Mouse (Mus musculus): ENCODE data around the gene Opcml.

The Opcml gene

DNA sequence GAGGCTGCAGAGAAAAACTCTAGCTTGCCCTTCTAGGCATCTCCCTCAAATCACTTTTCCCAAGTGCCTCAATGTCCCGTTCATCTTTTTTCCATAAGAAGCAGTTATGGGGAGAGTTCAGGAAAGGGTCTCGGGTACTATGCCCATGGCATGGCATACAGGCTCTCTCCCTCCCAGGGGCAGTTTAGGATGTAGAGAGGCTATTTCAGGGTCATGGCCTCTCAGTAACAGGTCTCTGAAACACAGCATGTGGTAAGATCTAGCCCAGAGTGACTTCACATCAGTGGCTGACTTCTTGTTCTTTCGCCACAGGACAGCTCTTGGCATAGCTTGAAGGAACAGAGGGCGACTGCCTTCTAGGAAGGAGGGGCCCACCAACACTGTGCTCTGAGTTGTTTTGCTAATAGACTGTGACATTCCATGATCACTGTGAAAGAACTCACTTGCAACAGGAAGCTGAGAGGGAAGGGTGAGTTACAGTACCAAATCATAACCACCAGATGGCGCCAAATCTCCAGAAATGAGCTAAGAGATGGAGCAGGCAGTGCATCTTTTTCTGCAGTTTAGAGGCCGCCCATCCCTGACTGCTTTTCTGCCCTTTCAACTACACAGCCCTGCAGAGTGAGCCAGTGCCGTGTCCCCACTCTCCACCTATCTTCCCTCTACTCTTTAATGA, 470.6 kb downstream of the Opcml start:
- peak; percentile 27 to 43 for DNase-seq

- DNase-seq, result no peak
Measured at GRCm38 (mm10) chr9:28262021-28262420, 471.4 kb downstream of the Opcml start.

DNA sequence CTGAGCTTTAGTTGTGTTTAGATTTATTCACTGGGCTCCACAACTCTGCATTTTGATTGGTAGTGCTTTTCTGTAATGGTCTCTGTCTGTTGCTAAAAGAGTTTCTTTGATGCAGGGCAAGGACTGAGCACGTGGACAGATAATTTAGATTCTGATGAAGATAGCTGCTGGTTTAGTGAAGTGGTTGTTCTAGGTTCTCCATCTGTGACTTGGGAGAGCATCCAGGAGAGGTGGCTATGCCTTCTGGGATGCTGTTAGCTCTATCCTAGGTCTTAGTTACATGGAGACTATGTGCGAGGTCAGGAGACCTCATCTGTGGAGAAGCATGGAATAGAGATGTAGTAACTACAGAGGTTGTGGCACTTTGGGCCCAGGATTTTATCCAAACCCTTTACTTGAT, 472.3 kb downstream of the Opcml start:
- no peak for DNase-seq

DNA sequence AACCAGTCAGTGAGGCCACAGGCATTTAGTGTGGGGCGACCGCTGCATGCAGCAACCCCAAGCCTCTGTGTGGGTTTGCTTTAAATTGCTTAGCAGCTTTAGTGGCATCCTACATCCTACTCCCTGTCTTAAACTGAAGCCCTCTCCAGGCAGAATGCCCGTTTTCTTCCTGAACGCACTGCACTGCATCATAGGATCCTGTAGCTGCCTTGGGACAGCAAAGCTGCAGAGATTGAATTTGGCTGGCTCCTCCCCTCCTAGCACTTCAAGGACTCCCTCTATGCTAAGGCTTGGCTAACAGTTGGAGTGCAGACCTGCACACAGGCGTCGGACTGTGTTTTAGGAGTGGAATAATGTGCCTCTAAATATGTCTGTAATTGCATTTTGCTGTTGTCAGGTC, 474.2 kb downstream of the Opcml start:
- DNase-seq, result no peak

DNA sequence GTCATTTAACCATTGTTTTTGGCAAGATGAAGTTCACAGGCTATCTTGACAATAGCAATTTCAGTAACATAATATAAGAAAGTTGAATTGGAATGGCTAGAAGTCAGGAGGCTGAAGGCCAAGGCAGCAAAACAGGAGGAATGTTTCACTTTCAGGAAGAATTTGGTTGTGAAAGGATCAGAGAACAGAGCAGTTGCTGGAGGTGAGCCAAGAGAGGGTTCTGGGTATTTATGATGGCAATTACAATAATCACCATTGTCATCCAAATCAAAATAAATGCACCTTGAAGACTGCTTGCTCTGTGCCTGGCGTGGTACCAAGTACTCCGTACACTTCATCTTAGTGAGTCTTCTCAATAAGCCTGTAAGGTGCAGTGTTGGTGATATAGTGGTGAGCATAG, 483.2 kb downstream of the Opcml start:
- no peak for DNase-seq

DNA sequence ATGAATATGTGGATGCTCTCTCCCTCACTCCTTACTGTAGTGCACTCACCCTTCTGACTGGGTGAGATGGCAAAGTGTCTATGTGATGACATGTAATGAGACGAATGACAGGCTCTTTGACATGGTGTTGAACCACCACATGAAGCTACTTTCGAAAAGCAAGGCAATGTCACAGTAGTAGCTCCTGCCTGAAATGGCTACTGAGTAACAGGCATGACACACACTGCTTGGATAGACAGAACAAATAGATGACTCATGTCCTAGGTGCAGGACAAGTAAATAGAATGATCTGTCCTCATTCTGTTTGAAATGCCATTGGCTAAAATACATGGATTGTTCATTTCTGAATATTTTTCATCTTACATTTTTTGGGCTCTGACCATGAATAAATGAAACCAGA, 488.0 kb downstream of the Opcml start:
- no peak for DNase-seq

DNA sequence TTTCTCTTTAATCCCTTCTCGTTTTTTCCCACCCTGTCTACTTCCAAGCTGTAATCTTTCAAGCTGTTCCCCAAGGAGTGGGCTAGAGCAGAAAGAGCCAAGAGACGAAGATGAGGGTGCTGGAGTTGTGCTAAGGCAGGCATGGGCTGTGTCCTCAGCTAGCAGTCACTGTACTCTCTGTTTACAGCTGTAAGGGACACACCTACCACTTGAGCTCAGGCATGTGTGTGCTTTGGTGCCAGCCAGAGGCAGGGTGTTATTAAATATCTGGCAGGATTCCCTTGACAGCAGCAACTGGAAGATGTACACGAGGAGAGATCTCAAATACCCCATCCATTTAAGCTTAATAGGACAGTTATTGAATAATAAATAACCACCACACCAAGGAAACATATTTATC, 490.4 kb downstream of the Opcml start:
- DNase-seq, result peak in 1 of 2 experiments; percentile 23

DNA sequence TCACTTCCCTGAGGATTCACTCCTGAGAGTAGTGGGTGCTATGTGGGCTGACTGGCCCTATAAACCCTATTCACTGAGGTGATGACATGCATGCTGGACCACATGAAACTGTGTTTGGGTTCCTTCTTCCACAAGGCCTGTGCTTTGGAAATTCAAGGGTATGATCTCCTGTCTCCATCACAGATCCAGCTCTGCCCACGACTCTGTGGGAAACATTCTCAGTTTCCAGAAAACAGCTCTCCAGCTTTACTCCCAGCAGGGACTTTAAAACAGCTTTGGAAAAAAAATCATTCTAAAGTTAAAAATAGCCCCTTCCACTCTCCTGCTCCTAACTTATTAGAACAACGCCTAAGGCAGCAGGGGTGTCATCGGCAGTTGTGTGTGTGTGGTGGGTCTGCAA, 491.0 kb downstream of the Opcml start:
- DNase-seq, result no peak

DNA sequence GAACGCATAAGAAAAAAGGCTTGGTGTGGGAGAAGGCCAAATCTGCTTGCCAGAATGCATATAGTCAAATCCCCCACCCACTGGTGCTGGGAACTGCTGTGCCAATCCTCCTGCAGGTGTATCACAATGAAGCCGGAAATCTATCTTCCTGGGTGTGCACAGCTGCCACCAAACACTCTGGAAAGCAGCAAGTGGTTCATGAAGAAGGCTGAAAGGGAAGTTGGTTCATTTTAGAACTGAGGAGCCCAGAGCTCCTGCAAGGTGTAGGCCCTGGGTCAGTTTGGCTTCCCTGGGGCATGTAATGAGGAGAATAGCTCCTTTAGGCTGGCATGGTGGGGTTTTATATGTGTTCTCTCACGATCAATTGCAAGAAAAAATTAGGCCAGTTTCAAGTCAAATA, 494.4 kb downstream of the Opcml start:
- no peak for DNase-seq

DNA sequence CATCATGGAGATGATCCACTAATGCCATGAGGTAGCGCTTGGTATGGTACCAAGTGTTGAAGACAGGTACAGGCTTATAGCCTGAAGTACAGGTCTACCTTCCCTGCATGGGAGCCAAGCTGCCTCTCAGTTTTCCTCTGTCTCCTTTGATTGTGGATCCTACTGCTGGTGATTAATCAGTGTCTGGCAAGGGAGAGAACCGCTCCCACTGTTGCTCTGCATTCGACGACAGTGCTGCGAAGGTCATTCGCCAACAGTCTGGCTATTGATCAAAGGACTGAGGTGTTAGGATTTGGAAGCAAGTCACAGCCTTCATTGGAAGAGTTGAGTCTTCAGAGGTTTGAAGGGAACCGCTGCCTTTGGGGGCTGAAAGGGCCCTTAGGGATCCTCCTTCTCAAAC, 495.8 kb downstream of the Opcml start:
- DNase-seq, result no peak

DNA sequence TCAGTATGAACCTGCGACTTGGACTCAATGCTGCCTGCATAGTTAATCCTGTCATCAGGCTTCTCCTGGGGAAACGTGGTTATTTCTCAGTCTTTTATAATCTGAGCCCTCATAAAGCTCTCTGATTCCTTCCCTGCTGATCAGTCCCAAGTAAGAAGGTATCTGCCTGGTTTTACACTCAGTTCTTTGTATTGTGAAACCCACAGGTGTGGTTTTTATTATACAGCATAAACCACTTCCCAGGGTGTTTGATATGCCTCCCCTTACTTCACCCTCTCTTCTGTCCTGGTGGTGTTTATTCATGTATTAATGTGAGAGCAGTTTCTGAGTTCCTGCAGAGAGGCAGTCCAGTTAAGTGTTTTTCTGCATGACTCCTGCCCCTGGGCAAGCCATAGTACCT, 496.9 kb downstream of the Opcml start:
- no peak for DNase-seq

GRCm38 (mm10) chr9:28289696-28290330, 499.2 kb downstream of the Opcml start:
- DNase-seq, result peak in 1 of 2 experiments; percentile 16

GRCm38 (mm10) chr9:28303659-28304058, 513.1 kb downstream of the Opcml start:
- DNase-seq, result no peak

- no peak for DNase-seq
Measured at GRCm38 (mm10) chr9:28306364-28307121, 516.0 kb downstream of the Opcml start.

DNA sequence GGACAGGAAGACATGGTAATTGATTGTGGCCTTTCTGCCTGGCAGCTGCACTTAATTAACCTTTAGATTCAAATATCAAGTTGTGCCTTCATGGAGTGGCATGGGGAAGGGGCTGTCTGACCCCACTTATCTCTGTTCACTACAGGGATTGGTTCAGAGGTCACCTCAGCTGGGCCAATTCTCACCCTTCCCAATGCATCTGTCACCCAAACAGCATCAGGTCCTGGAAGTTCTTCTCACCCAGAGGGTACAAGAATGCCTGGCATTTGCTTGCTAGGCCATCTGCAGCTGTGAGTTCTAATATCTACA, 516.5 kb downstream of the Opcml start:
- DNase-seq, result no peak

- DNase-seq, result no peak
Measured at GRCm38 (mm10) chr9:28307481-28308050, 517.0 kb downstream of the Opcml start.

- no peak for DNase-seq
Measured at GRCm38 (mm10) chr9:28317881-28318280, 527.3 kb downstream of the Opcml start.

DNA sequence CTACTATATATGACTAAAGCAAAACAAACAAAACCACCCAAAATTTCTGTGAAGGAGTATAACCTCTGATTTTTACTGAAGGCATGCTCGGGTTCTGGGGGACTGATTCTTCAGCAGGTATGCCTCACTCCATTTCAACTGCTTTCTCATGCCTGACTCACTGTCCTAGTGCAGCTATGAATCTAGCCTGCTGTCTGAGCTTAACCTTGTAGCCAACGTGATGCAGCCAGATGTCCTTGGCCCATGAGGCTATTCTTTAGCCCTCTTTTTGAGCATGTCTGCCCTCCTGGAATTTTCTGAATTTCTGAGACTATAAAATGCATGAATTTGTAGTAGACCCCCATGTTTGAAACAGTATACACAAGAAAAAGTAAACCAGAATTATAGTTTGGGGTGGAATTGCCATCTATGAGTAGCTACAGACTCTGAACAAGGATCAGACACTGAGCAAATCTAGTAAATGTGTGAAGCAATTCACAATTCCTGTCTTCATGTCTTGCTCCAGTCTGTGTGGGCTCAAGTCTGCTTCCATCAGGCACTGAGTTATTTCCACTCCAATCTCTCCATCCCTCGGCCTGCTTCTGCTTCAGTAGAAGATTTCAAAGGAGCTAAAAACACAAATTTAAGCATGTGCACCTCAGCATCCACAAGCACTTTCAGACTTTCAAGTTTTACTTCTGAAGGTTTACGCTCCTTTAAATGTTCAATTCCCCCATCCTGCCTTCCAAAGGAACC, 528.6 kb downstream of the Opcml start:
- DNase-seq, result no peak

- DNase-seq, result no peak
Measured at GRCm38 (mm10) chr9:28319802-28320201, 529.2 kb downstream of the Opcml start.

DNA sequence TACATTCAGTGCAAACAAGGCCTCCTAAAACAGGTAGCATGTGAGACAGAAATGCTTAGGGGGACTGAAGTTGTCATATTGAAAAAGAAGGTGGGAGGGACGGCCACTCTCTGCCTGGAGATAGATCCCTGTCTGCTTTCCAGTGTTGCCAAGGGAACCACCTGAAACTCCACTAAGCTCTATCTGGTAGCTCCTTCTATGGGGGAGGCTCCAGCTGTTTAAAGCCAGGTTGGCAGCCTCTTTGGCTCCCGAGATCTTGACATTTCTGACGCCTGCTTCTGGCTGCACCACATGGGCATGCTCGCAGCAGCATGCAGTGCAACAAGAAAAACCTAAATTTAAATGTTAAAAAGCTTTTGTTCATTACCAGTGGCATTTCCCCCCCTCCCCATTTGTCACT, 537.4 kb downstream of the Opcml start:
- DNase-seq, result no peak

DNA sequence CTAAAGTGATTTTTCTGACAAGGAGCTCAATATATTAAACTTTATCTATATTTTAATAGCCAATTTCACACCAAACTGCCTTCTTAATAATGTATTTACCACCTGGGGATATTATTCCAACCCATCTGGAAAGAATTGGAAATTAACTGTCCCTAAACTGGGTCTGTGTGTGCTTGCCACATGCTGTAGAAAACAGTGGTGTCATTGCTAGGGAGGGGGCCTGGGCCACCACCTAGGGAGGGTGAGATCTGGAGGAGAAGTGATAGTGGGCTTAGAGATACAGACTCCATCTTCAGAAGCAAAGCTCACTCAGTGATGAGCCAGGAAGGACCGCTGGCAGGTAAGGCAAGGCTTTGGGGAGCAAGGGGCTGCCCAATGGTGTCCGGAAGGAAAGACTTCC, 537.9 kb downstream of the Opcml start:
- no peak for DNase-seq

DNA sequence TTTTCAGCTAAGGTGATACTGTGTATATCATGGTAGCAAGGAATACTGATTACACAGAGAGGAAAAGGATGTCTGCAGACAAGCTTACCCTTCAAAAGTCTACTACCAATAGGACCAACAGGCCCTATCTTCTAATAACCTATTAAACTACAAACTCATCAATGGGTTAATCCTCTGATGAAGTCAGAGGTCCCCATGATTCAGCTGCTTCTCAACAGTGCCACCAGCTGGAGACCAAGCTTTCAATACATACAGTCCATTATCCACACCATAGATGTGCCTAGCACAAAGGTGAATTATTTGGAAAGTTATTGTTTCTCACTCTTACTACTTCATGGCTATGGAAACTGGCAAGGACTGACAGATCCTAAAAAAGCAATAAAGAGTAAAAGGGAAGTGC, 538.9 kb downstream of the Opcml start:
- no peak for DNase-seq

DNA sequence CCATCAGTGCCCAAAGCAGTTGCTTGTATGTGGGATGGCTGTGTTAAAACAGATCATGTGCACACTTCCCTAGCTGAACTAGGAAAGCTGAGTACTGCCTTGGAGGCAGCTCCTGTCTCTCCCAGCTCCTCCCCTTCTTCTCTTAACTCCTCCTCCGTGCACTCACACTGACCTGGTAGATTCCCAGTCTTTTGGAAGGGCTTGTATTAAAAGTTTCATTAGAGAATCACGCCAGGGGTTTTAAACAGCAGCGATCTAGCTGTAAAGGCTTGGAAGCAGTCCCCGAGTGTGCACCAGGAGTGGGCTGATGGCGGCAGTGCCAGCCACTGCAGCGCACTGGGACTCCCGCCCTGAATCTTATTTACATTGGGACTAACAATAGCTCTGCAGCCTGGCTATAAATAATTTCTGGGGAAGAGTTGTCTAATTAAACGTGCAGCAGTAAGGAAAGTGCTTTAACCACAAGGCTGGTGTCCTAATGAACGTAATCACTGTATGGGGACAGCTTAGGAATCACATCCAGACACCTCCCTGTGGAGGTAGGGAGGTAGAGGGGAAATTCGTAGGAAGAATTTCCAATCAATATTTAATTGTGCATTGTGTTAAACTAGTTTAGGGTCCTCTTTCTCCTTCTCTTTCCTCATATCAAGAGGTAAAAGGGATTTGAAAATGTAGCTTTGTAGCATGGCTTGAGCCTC, 546.1 kb downstream of the Opcml start:
- no peak for DNase-seq
